Comparison of ENCODE assay signal across 8 mouse cellular contexts in genomic region chr6:125330626-125331326, GRCm38 (mm10). TPM values are rescaled to one million over a fixed set of nuclear protein-coding genes. Genes with fewer than 3 reads are reported as not detected.
DNase-seq lines count a peak whose midpoint lies in the region; ATAC-seq lines count a peak whose summit lies in the region.

No protein-coding gene starts in this region.

- H3K36me3 ChIP-seq in lung, embryonic 15.5 days = no peaks in the 10 kb centered on the region

- 1% methylated on average over 39 of the region's 39 CpGs for WGBS in lung, embryonic 15.5 days

- no peaks in the 10 kb centered on the region for H3K27me3 ChIP-seq in lung, embryonic 15.5 days

- H3K4me1 ChIP-seq in lung, embryonic 15.5 days = peaks cover 5% of the 10 kb centered on the region

- ATAC-seq in hematopoietic stem cell, adult 5-6 weeks (replicated peaks in 1 of 2; ENCODE audit: insufficient read depth in 1 of 2, low FRiP score in 2 of 2, low TSS enrichment in 1 of 2, low read depth in 1 of 2, poor library complexity in 2 of 2, severe bottlenecking in 2 of 2) = peak; percentile 63 to 72
- peak; percentile 91 for ATAC-seq in lung, embryonic 15.5 days (ENCODE audit: borderline replicate concordance, extremely low read depth, low FRiP score, low TSS enrichment)

- DNase-seq in NIH3T3 (ENCODE audit: low read depth) = peak; percentile 85
- DNase-seq in cerebellum, adult 8-10 months = peak; percentile 28
- DNase-seq in frontal cortex, adult 2 months (ENCODE audit: extremely low spot score in 1 of 2, low spot score in 1 of 2) = peak; percentile 43 to 68
- peak; percentile 71 to 82 for DNase-seq in layer of hippocampus, postnatal 10 days (ENCODE audit: low spot score in 2 of 2)
- DNase-seq in ovary, adult 18-20 months (ENCODE audit: low spot score) = peak; percentile 90
- DNase-seq in thymus, postnatal 4 days = peak; percentile 79

- H3K4me2 ChIP-seq in lung, embryonic 15.5 days = peak overlapping the region; percentile 65

- peak overlapping the region; percentile 52 for H3K27ac ChIP-seq in lung, embryonic 15.5 days

- H3K9ac ChIP-seq in lung, embryonic 15.5 days = peak overlapping the region; percentile 35

- H3K4me3 ChIP-seq in lung, embryonic 15.5 days = peak overlapping the region; percentile 47

- no peaks in the 10 kb centered on the region for H3K9me3 ChIP-seq in lung, embryonic 15.5 days

RNA-seq across cellular contexts. Expression of gene Scnn1a, which starts 10.3 kb away (rescaled TPM):
- polyA plus RNA-seq in frontal cortex, adult 2 months (2012; rRNA removed) = 1.6 and 1.7 TPM in 2 replicates
- 0.79 and 1.1 TPM in 2 replicates for total RNA-seq in hematopoietic stem cell, adult 5-6 weeks (2017)
- 1 to 10 TPM; 2.5 to 3.5 TPM for total RNA-seq in layer of hippocampus, postnatal 10 days (2021)
- 5.0 and 5.8 TPM in 2 replicates for polyA plus RNA-seq in lung, embryonic 15.5 days (2015; fragmentation: Nextera tagmentation; extraction: Ambion mirVana)

RNA-seq across cellular contexts. Expression of gene Ltbr, which starts 17.1 kb away (rescaled TPM):
- 13.2 and 14.2 TPM in 2 replicates for polyA plus RNA-seq in frontal cortex, adult 2 months (2012; rRNA removed)
- 18.6 and 68.1 TPM in 2 replicates for total RNA-seq in hematopoietic stem cell, adult 5-6 weeks (2017)
- total RNA-seq in layer of hippocampus, postnatal 10 days (2021) = 10 to 100 TPM; 11.1 to 13.0 TPM
- polyA plus RNA-seq in lung, embryonic 15.5 days (2015; fragmentation: Nextera tagmentation; extraction: Ambion mirVana) = 79.1 and 82.5 TPM in 2 replicates

RNA-seq across cellular contexts. Expression of gene Tnfrsf1a, which starts 18.4 kb away (rescaled TPM):
- 16.4 and 18.7 TPM in 2 replicates for polyA plus RNA-seq in frontal cortex, adult 2 months (2012; rRNA removed)
- total RNA-seq in hematopoietic stem cell, adult 5-6 weeks (2017) = 27.6 and 47.9 TPM in 2 replicates
- 10 to 100 TPM; 12.6 to 13.8 TPM for total RNA-seq in layer of hippocampus, postnatal 10 days (2021)
- 88.3 and 101 TPM in 2 replicates for polyA plus RNA-seq in lung, embryonic 15.5 days (2015; fragmentation: Nextera tagmentation; extraction: Ambion mirVana)

RNA-seq across cellular contexts. Expression of gene Tuba3a, which starts 44.9 kb away (rescaled TPM):
- polyA plus RNA-seq in frontal cortex, adult 2 months (2012; rRNA removed) = not detected in 2 replicates
- total RNA-seq in hematopoietic stem cell, adult 5-6 weeks (2017) = not detected in 2 replicates
- total RNA-seq in layer of hippocampus, postnatal 10 days (2021) = not detected
- polyA plus RNA-seq in lung, embryonic 15.5 days (2015; fragmentation: Nextera tagmentation; extraction: Ambion mirVana) = 0.22 and 0.31 TPM in 2 replicates

RNA-seq across cellular contexts. Expression of gene Plekhg6, which starts 49.8 kb away (rescaled TPM):
- polyA plus RNA-seq in frontal cortex, adult 2 months (2012; rRNA removed) = 0.04 and 0.13 TPM in 2 replicates
- 0.19 and 0.25 TPM in 2 replicates for total RNA-seq in hematopoietic stem cell, adult 5-6 weeks (2017)
- under 1 TPM in 1 of 2 experiments, not detected in 1; 0.14 TPM for total RNA-seq in layer of hippocampus, postnatal 10 days (2021)
- polyA plus RNA-seq in lung, embryonic 15.5 days (2015; fragmentation: Nextera tagmentation; extraction: Ambion mirVana) = 0.31 and 0.36 TPM in 2 replicates

Comparison
In these comparisons a context has a peak if more than half of its experiments do, and no peak if none do; other contexts are left out.
1. Peak in every context shown above with its lines: DNase-seq, ATAC-seq, H3K4me3 ChIP-seq and H3K27ac ChIP-seq.
2. DNase-seq: peak in every context shown above with its lines; median percentile 90 in ovary, adult 18-20 months; 85 in NIH3T3; 79 in thymus, postnatal 4 days; 76 in layer of hippocampus, postnatal 10 days; 56 in frontal cortex, adult 2 months; 28 in cerebellum, adult 8-10 months.